Mouse (Mus musculus) kidney, embryonic 14.5 days (tissue): ENCODE data around the gene C330021F23Rik. TPM values are rescaled to one million over a fixed set of nuclear protein-coding genes. Genes with fewer than 3 reads are reported as not detected.
A peak's percentile ranks its signal among the peaks of the same experiment; 100 is the strongest.

ENCODE experiments used
- ATAC-seq: fragments of 200-750 bp; cut with Nextera tagmentation; 2 replicates; pipeline ENCODE4 v1.8.0; 2017; ENCODE audit warnings: moderate number of reproducible peaks, mild to moderate bottlenecking, moderate TSS enrichment, moderate library complexity; ENCODE audit not compliant: low FRiP score, low TSS enrichment
- H3K27ac ChIP-seq: fragments of 300-500 bp; sonication (generic); 2 replicates; pipeline ENCODE4 v1.5.1; 2014; ENCODE audit warnings: low read depth, mild to moderate bottlenecking, low read length, moderate library complexity, mixed read lengths
- H3K27me3 ChIP-seq: fragments of 300-500 bp; sonication (generic); 2 replicates; pipeline ENCODE4 v1.6.1; 2014; ENCODE audit warnings: mild to moderate bottlenecking, low read length; ENCODE audit not compliant: control insufficient read depth, insufficient read depth
- H3K36me3 ChIP-seq: fragments of 300-500 bp; sonication (generic); 2 replicates; pipeline ENCODE4 v1.6.1; 2014; ENCODE audit warnings: low read length, mixed read lengths; ENCODE audit not compliant: control insufficient read depth, insufficient read depth
- H3K4me1 ChIP-seq: fragments of 300-500 bp; sonication (generic); 2 replicates; pipeline ENCODE4 v1.6.1; 2014; ENCODE audit warnings: low read length, mixed read lengths; ENCODE audit not compliant: control insufficient read depth, insufficient read depth
- H3K4me2 ChIP-seq: fragments of 300-500 bp; sonication (generic); replicated peaks from 2 replicates; pipeline ENCODE4 v1.6.1; 2014; ENCODE audit warnings: low read depth, mild to moderate bottlenecking, low read length
- H3K4me3 ChIP-seq: fragments of 300-500 bp; sonication (generic); 2 replicates; pipeline ENCODE4 v1.5.1; 2014; ENCODE audit warnings: mild to moderate bottlenecking, low read length
- H3K9ac ChIP-seq: fragments of 300-500 bp; sonication (generic); 2 replicates; pipeline ENCODE4 v1.6.1; 2014; ENCODE audit warnings: low read depth, mild to moderate bottlenecking, low read length, moderate library complexity
- H3K9me3 ChIP-seq: fragments of 300-500 bp; sonication (generic); 2 replicates; pipeline ENCODE4 v1.6.1; 2016; ENCODE audit warnings: low read length; ENCODE audit not compliant: control insufficient read depth
- WGBS: fragments of 180-500 bp; shearing (Covaris S2); extraction: QIAGEN DNeasy Blood & Tissue Kit; methylation state at CpG from one replicate; pipeline ENCODE4 v1.1.7; 2014; 5-methylcytosine and 5-hydroxymethylcytosine counted together
- polyA plus RNA-seq: library from polyadenylated mRNA; unstranded; fragments of >200 nt; fragmentation: Nextera tagmentation; extraction: Ambion mirVana; gene quantifications from 2 replicates; pipeline ENCODE4 v1.2.1, GENCODE M21; 2014

The C330021F23Rik gene
- polyA plus RNA-seq, 1 experiment from 2014 or later = 6.9 TPM

DNA sequence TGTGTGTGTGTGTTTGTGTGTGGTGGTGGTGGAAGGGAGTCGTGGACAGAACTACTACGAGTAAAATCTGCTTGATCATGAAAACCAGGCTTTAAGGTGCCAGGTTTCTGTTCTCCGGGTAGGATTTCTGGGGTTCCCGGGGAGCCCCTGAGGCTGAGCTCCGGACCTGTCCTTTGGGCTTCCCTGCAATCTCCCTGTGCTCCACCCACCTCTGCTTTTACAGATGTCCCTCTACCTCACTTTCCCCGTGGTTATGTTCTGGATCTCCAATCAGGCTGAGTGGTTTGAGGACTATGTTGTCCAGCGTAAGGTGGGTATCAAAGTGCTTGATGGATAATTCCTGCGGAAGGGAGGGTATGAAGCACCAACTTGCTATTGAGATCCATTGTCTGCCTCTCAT is 54.3 kb downstream of the C330021F23Rik start:
- 0 out of 2 replicates have a peak, but pooled peaks cover 8% of the 10 kb centered on the region for H3K4me1 ChIP-seq
- peak overlapping the region; percentile 90 for H3K4me3 ChIP-seq
- H3K36me3 ChIP-seq = peaks cover 17% of the 10 kb centered on the region; the same call in 1 of the 2 replicates
- peak overlapping the region; percentile 73; the same call in 1 of the 2 replicates for H3K9ac ChIP-seq
- H3K4me2 ChIP-seq = peak overlapping the region; percentile 65
- H3K27me3 ChIP-seq = no peaks in the 10 kb centered on the region
- H3K9me3 ChIP-seq = no peaks in the 10 kb centered on the region
- H3K27ac ChIP-seq = no peak overlapping the region
- ATAC-seq = no peak
- WGBS = 68% methylated on average over 8 of the region's 8 CpGs

DNA sequence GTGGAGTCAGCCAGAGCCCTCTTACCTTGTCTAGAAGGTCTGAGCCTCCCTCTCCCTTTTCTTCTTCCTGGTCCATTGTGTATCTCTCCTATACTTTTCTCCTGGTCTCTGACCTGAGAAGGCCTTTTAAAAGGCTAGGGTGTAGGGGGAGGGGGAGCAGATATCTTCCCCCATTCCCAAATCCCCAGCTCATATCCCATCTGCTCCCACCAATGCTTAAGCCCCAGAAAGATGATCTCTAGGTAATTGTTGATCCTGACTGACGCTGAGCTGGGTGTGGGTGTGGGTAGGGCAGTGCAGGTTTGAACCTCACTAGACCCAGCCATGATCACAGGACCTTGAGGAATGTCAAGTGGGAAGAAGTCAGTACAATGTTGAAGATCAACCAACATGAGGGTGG is 57.7 kb downstream of the C330021F23Rik start, which contains the start of gene Pcp2:
TSS of gene Pcp2 (minus strand) at position 101 of the 400 bp plus-strand sequence.
- H3K4me3 ChIP-seq = no peak within 1 kb of the TSS
- H3K27me3 ChIP-seq = no peaks in the 10 kb centered on the region; the same call in 1 of the 2 replicates
- H3K4me2 ChIP-seq = no peak within 1 kb of the TSS
- no peaks in the 10 kb centered on the region for H3K9me3 ChIP-seq
- no peaks in the 10 kb centered on the region for H3K36me3 ChIP-seq
- 67% methylated on average over 1 of the region's 1 CpGs for WGBS
- H3K9ac ChIP-seq = no peak within 1 kb of the TSS
- no peak within 1 kb of the TSS for H3K27ac ChIP-seq
- ATAC-seq = no peak
- H3K4me1 ChIP-seq = 0 out of 2 replicates have a peak, but pooled peaks cover 5% of the 10 kb centered on the region

DNA sequence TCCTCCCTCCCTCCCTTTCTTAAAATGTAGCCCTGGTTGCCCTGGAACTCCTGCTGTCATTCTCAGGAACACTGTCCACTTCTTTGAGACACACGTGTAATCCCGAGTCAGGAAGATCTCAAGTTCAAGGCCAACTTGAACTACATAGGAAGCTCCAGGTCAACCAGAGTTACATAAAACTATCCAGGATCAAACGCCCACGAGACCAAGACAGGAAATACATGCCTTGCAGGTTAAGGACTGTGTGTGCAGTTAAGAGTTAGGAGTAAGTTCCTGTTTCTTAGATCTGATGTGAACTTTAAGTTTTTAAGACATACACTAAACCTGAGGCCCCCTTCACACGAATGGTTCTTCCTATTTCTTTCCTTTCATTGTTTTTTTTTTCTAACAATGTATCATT is 59.2 kb downstream of the C330021F23Rik start:
- WGBS = 50% methylated on average over 5 of the region's 5 CpGs
- H3K4me3 ChIP-seq = no peak overlapping the region
- no peak overlapping the region for H3K27ac ChIP-seq
- no peak for ATAC-seq
- no peaks in the 10 kb centered on the region for H3K9me3 ChIP-seq
- no peak overlapping the region for H3K4me2 ChIP-seq
- H3K4me1 ChIP-seq = 0 out of 2 replicates have a peak, but pooled peaks cover 4% of the 10 kb centered on the region
- H3K36me3 ChIP-seq = no peaks in the 10 kb centered on the region
- no peaks in the 10 kb centered on the region; the same call in 1 of the 2 replicates for H3K27me3 ChIP-seq
- H3K9ac ChIP-seq = no peak overlapping the region

- H3K9me3 ChIP-seq = no peaks in the 10 kb centered on the region
- H3K9ac ChIP-seq = no peak overlapping the region
- H3K27ac ChIP-seq = no peak overlapping the region
- H3K4me2 ChIP-seq = no peak overlapping the region
- H3K4me1 ChIP-seq = no peaks in the 10 kb centered on the region
- no peak overlapping the region for H3K4me3 ChIP-seq
- H3K27me3 ChIP-seq = no peaks in the 10 kb centered on the region; the same call in 1 of the 2 replicates
- H3K36me3 ChIP-seq = no peaks in the 10 kb centered on the region
- 0 out of 2 replicates have a peak, but pooled peaks have one; percentile 1 for ATAC-seq
- 22% methylated on average over 5 of the region's 5 CpGs for WGBS
Observed at GRCm38 (mm10) chr8:3628014-3628413, 60.2 kb downstream of the C330021F23Rik start.

DNA sequence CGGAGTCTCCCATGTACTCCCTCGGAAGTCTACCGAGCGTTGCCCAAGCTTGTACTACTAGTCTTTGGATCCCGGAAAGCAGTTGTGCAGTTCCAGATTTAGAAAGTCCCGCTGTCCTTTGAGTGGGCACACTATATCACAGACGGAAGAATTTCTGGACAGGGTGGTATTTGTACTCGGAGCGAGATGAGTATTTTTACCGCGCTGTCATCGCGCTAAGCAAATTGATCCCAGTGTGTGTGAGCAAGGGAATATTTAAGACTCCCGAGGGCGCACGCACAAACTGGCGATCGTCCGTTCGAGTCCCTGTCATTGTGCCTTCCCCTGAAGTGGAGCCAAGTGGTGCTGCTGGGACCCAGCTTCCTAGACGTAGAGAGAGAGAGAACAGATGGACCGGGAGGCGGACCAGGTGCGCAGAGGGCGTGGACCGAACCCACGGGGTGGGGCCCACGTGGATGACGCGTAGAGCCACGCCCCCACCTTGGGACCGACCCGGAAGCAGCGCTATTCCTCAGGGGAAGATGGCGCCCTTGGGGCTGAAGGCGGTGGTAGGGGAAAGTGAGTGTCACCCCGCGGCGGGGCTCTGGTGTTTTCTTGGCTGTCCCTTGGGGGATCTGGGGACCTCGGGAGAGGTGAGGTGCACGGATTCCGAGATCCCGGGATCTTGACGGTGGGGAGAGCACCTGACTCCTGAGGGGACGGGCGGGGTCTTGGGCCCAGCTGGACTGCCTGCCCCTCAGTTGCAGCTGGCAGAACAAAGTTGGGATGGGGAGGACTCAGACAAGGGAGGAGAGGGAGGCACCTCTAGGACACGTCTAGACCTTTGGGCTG is 63.1 kb downstream of the C330021F23Rik start, which contains the start of gene Stxbp2:
TSS of gene Stxbp2 (plus strand) at position 309 of the 831 bp plus-strand sequence.
- WGBS = 6% methylated on average over 47 of the region's 47 CpGs
- no peaks in the 10 kb centered on the region; the same call in 1 of the 2 replicates for H3K27me3 ChIP-seq
- ATAC-seq = peak; percentile 88
- no peak within 1 kb of the TSS for H3K27ac ChIP-seq
- H3K4me2 ChIP-seq = peak within 1 kb of the TSS; percentile 75
- peak within 1 kb of the TSS; percentile 66 for H3K4me3 ChIP-seq
- no peaks in the 10 kb centered on the region for H3K9me3 ChIP-seq
- H3K4me1 ChIP-seq = no peaks in the 10 kb centered on the region
- peak within 1 kb of the TSS; percentile 60 for H3K9ac ChIP-seq
- H3K36me3 ChIP-seq = no peaks in the 10 kb centered on the region

- H3K27me3 ChIP-seq = no peaks in the 10 kb centered on the region; the same call in 1 of the 2 replicates
- H3K36me3 ChIP-seq = peaks cover 6% of the 10 kb centered on the region
- WGBS = 22% methylated on average over 8 of the region's 8 CpGs
- H3K4me3 ChIP-seq = peak overlapping the region; percentile 66
- no peaks in the 10 kb centered on the region for H3K4me1 ChIP-seq
- no peak overlapping the region for H3K27ac ChIP-seq
- peak overlapping the region; percentile 60 for H3K9ac ChIP-seq
- 0 out of 2 replicates have a peak, but pooled peaks have one; percentile 14 for ATAC-seq
- no peaks in the 10 kb centered on the region for H3K9me3 ChIP-seq
- peak overlapping the region; percentile 75 for H3K4me2 ChIP-seq
Observed at GRCm38 (mm10) chr8:3631478-3631875, 63.7 kb downstream of the C330021F23Rik start.

Other genes starting within 250 kb of the C330021F23Rik start
- not detected in 2 replicates for gene A430078G23Rik, start 214.6 kb upstream of the C330021F23Rik start, polyA plus RNA-seq
- gene Arhgef18, start 175.0 kb upstream of the C330021F23Rik start, polyA plus RNA-seq = 8.9 and 11.7 TPM in 2 replicates
- gene Pex11g, start 100.3 kb upstream of the C330021F23Rik start, polyA plus RNA-seq = 3.7 and 4.4 TPM in 2 replicates
- gene Tex45, start 97.1 kb upstream of the C330021F23Rik start, polyA plus RNA-seq = not detected in 2 replicates
- gene Zfp358, start 74.9 kb upstream of the C330021F23Rik start, polyA plus RNA-seq = 27.9 and 47.9 TPM in 2 replicates
- gene Mcoln1, start 67.5 kb upstream of the C330021F23Rik start, polyA plus RNA-seq = 29.3 and 39.9 TPM in 2 replicates
- 21.0 and 25.6 TPM in 2 replicates for gene Pnpla6, start 52.6 kb upstream of the C330021F23Rik start, polyA plus RNA-seq
- gene Camsap3, start 19.3 kb downstream of the C330021F23Rik start, polyA plus RNA-seq = 14.1 and 18.1 TPM in 2 replicates
- gene Xab2, start 53.3 kb downstream of the C330021F23Rik start, polyA plus RNA-seq = 42.2 and 67.7 TPM in 2 replicates
- 84.5 and 132 TPM in 2 replicates for gene Pet100, start 53.6 kb downstream of the C330021F23Rik start, polyA plus RNA-seq
- 0.96 and 1.0 TPM in 2 replicates for gene Pcp2, start 57.6 kb downstream of the C330021F23Rik start, polyA plus RNA-seq
- gene Stxbp2, start 63.0 kb downstream of the C330021F23Rik start, polyA plus RNA-seq = 50.7 and 70.8 TPM in 2 replicates
- gene Retn, start 87.8 kb downstream of the C330021F23Rik start, polyA plus RNA-seq = 0.46 and 0.73 TPM in 2 replicates
- gene Mcemp1, start 97.8 kb downstream of the C330021F23Rik start, polyA plus RNA-seq = 0.28 and 0.30 TPM in 2 replicates
- 17.8 and 20.6 TPM in 2 replicates for gene Fcor, start 104.4 kb downstream of the C330021F23Rik start, polyA plus RNA-seq
- gene Trappc5, start 108.3 kb downstream of the C330021F23Rik start, polyA plus RNA-seq = 28.9 and 29.9 TPM in 2 replicates
- 0.09 and 0.30 TPM in 2 replicates for gene Fcer2a, start 126.2 kb downstream of the C330021F23Rik start, polyA plus RNA-seq
- 0.45 TPM in 1 of 2 replicates, not detected in the other for gene Clec4g, start 152.7 kb downstream of the C330021F23Rik start, polyA plus RNA-seq
- gene Cd209a, start 181.0 kb downstream of the C330021F23Rik start, polyA plus RNA-seq = not detected in 2 replicates